Mouse (Mus musculus) testis, adult 10 weeks (tissue): ENCODE results near the gene Lrpprc. TPM values are rescaled to one million over a fixed set of nuclear protein-coding genes. Genes with fewer than 3 reads are reported as not detected.

ENCODE experiments used
- polyA plus RNA-seq: library from polyadenylated mRNA; stranded (reverse); fragments of 350-450 nt; fragmentation: Illumina TruSeq; extraction: RNeasy Lipid Tissue Mini Kit (QIAGEN cat#74804); gene quantifications from one replicate; pipeline ENCODE4 v1.2.3, GENCODE M21; 2014; ENCODE audit warnings: low read depth, low replicate concordance

The Lrpprc gene
- polyA plus RNA-seq, result 27.2 TPM

GRCm38 (mm10) chr17:84790447-84791098, at the start of gene Lrpprc:
Lrpprc (minus strand) TSS chr17:84790789.

GRCm38 (mm10) chr17:84682734-84683717, 107.6 kb downstream of the Lrpprc start, which contains the start of gene Abcg5:
Abcg5 (minus strand) TSS chr17:84683011.

GRCm38 (mm10) chr17:84675951-84676366, 114.6 kb downstream of the Lrpprc start, which contains the start of gene Abcg8:
Abcg8 (plus strand) TSS chr17:84676302.

Other genes starting within 250 kb of the Lrpprc start
- gene Dync2li1, start 164.3 kb downstream of the Lrpprc start, polyA plus RNA-seq, result 53.4 TPM
- gene Abcg8, start 114.5 kb downstream of the Lrpprc start, polyA plus RNA-seq, result 0.46 TPM
- 0.17 TPM for gene Abcg5, start 107.8 kb downstream of the Lrpprc start, polyA plus RNA-seq
- 249 TPM for gene Ppm1b, start 166.0 kb upstream of the Lrpprc start, polyA plus RNA-seq
- 0.80 TPM for gene Slc3a1, start 237.6 kb upstream of the Lrpprc start, polyA plus RNA-seq